Mouse (Mus musculus) forebrain, embryonic 15.5 days (tissue): ENCODE data around the gene Izumo2. TPM values are rescaled to one million over a fixed set of nuclear protein-coding genes. Genes with fewer than 3 reads are reported as not detected.

ENCODE experiments used
- ATAC-seq: fragments of 200-750 bp; cut with Nextera tagmentation; replicated peaks from 2 replicates; pipeline ENCODE4 v1.8.0; 2017; ENCODE audit warnings: mild to moderate bottlenecking, moderate TSS enrichment, moderate library complexity
- H3K27ac ChIP-seq: fragments of 300-500 bp; sonication (generic); replicated peaks from 2 replicates; pipeline ENCODE4 v1.5.1; 2015; ENCODE audit warnings: mild to moderate bottlenecking, inconsistent platforms
- H3K27me3 ChIP-seq: fragments of 300-500 bp; sonication (generic); 2 replicates; pipeline ENCODE4 v1.6.1; 2015; ENCODE audit warnings: inconsistent platforms
- H3K36me3 ChIP-seq: fragments of 300-500 bp; sonication (generic); 2 replicates; pipeline ENCODE4 v1.6.1; 2015; ENCODE audit warnings: mild to moderate bottlenecking, inconsistent platforms
- H3K4me1 ChIP-seq: fragments of 300-500 bp; sonication (generic); 2 replicates; pipeline ENCODE4 v1.6.1; 2015; ENCODE audit warnings: inconsistent platforms
- H3K4me2 ChIP-seq: fragments of 300-500 bp; sonication (generic); replicated peaks from 2 replicates; pipeline ENCODE4 v1.6.1; 2015; ENCODE audit warnings: mild to moderate bottlenecking, inconsistent platforms
- H3K4me3 ChIP-seq: fragments of 300-500 bp; sonication (generic); 2 replicates; pipeline ENCODE4 v1.5.1; 2015; ENCODE audit warnings: mild to moderate bottlenecking, inconsistent platforms
- H3K9ac ChIP-seq: fragments of 300-500 bp; sonication (generic); replicated peaks from 2 replicates; pipeline ENCODE4 v1.6.1; 2015; ENCODE audit warnings: mild to moderate bottlenecking, inconsistent platforms
- H3K9me3 ChIP-seq: fragments of 300-500 bp; sonication (generic); 2 replicates; pipeline ENCODE4 v1.6.1; 2016; ENCODE audit warnings: inconsistent platforms
- WGBS: fragments of 180-500 bp; shearing (Covaris S2); methylation state at CpG from one replicate; pipeline ENCODE4 v1.1.7; 2015; ENCODE audit warnings: mixed read lengths; 5-methylcytosine and 5-hydroxymethylcytosine counted together
- polyA plus RNA-seq: library from polyadenylated mRNA; unstranded; fragments of >200 nt; fragmentation: Nextera tagmentation; extraction: Ambion mirVana; gene quantifications from 2 replicates; pipeline ENCODE4 v1.2.1, GENCODE M21; 2015

Gene Izumo2
- polyA plus RNA-seq, result not detected in 2 replicates

GRCm38 (mm10) chr7:44708574-44708973 lies at the start of gene Izumo2:
Gene Izumo2, plus strand, starts transcription at chr7:44708742.
- Histone ChIP-seq H3K27me3 (no peaks in the 10 kb centered on the region), H3K4me1 (no peaks in the 10 kb centered on the region), H3K4me3 (no peak within 1 kb of the TSS), H3K9ac (no peak within 1 kb of the TSS), H3K4me2 (no peak within 1 kb of the TSS), H3K36me3 (no peaks in the 10 kb centered on the region), H3K27ac (no peak within 1 kb of the TSS), H3K9me3 (no peaks in the 10 kb centered on the region)
- ATAC-seq, result no peak
- WGBS, result 72% methylated on average over 14 of the region's 14 CpGs

- H3K27me3 ChIP-seq, result no peaks in the 10 kb centered on the region
- no peak for ATAC-seq
- 71% methylated on average over 5 of the region's 5 CpGs for WGBS
- H3K4me1 ChIP-seq, result no peaks in the 10 kb centered on the region
- no peak overlapping the region for H3K27ac ChIP-seq
- H3K9me3 ChIP-seq, result no peaks in the 10 kb centered on the region
- H3K9ac ChIP-seq, result no peak overlapping the region
- H3K36me3 ChIP-seq, result no peaks in the 10 kb centered on the region
- H3K4me2 ChIP-seq, result no peak overlapping the region
- H3K4me3 ChIP-seq, result no peak overlapping the region
Measured at GRCm38 (mm10) chr7:44661219-44661618, 47.3 kb upstream of the Izumo2 start.

- H3K27me3 ChIP-seq, result no peaks in the 10 kb centered on the region
- H3K27ac ChIP-seq, result no peak overlapping the region
- no peak overlapping the region for H3K9ac ChIP-seq
- no peaks in the 10 kb centered on the region for H3K36me3 ChIP-seq
- WGBS, result 10% methylated on average over 8 of the region's 8 CpGs
- H3K4me3 ChIP-seq, result no peak overlapping the region
- no peak overlapping the region for H3K4me2 ChIP-seq
- no peak for ATAC-seq
- H3K4me1 ChIP-seq, result no peaks in the 10 kb centered on the region
- H3K9me3 ChIP-seq, result no peaks in the 10 kb centered on the region
Measured at GRCm38 (mm10) chr7:44662168-44662567, 46.4 kb upstream of the Izumo2 start.

GRCm38 (mm10) chr7:44662569-44662968 lies 46.0 kb upstream of the Izumo2 start:
- H3K4me2 ChIP-seq, result no peak overlapping the region
- no peak for ATAC-seq
- no peaks in the 10 kb centered on the region for H3K4me1 ChIP-seq
- no peaks in the 10 kb centered on the region for H3K27me3 ChIP-seq
- H3K9ac ChIP-seq, result no peak overlapping the region
- no peaks in the 10 kb centered on the region for H3K36me3 ChIP-seq
- H3K9me3 ChIP-seq, result no peaks in the 10 kb centered on the region
- WGBS, result 6% methylated on average over 3 of the region's 3 CpGs
- no peak overlapping the region for H3K27ac ChIP-seq
- H3K4me3 ChIP-seq, result no peak overlapping the region

GRCm38 (mm10) chr7:44663546-44663945 lies 45.0 kb upstream of the Izumo2 start:
- H3K36me3 ChIP-seq, result no peaks in the 10 kb centered on the region
- no peak overlapping the region for H3K4me2 ChIP-seq
- peaks cover 3% of the 10 kb centered on the region; the same call in 1 of the 2 replicates for H3K27me3 ChIP-seq
- no peaks in the 10 kb centered on the region for H3K4me1 ChIP-seq
- no peak for ATAC-seq
- no peak overlapping the region for H3K27ac ChIP-seq
- H3K9me3 ChIP-seq, result no peaks in the 10 kb centered on the region
- 88% methylated on average over 5 of the region's 5 CpGs for WGBS
- no peak overlapping the region for H3K4me3 ChIP-seq
- H3K9ac ChIP-seq, result no peak overlapping the region

GRCm38 (mm10) chr7:44664731-44665130 lies 43.8 kb upstream of the Izumo2 start:
- peaks cover 8% of the 10 kb centered on the region; the same call in 1 of the 2 replicates for H3K27me3 ChIP-seq
- no peaks in the 10 kb centered on the region for H3K9me3 ChIP-seq
- no peak overlapping the region for H3K4me3 ChIP-seq
- no peak overlapping the region for H3K27ac ChIP-seq
- H3K4me2 ChIP-seq, result no peak overlapping the region
- no peaks in the 10 kb centered on the region for H3K36me3 ChIP-seq
- no peaks in the 10 kb centered on the region for H3K4me1 ChIP-seq
- WGBS, result 46% methylated on average over 11 of the region's 11 CpGs
- no peak for ATAC-seq
- no peak overlapping the region for H3K9ac ChIP-seq

GRCm38 (mm10) chr7:44666462-44666861 lies 42.1 kb upstream of the Izumo2 start:
- Histone ChIP-seq H3K27me3 (peaks cover 10% of the 10 kb centered on the region; the same call in 1 of the 2 replicates), H3K4me1 (peaks cover 11% of the 10 kb centered on the region), H3K9me3 (no peaks in the 10 kb centered on the region), H3K9ac (no peak overlapping the region), H3K27ac (no peak overlapping the region), H3K36me3 (no peaks in the 10 kb centered on the region), H3K4me3 (no peak overlapping the region), H3K4me2 (no peak overlapping the region)
- 86% methylated on average over 2 of the region's 2 CpGs for WGBS
- ATAC-seq, result no peak

GRCm38 (mm10) chr7:44667996-44668738 lies 40.4 kb upstream of the Izumo2 start:
- H3K27me3 ChIP-seq, result peaks cover 10% of the 10 kb centered on the region; the same call in 1 of the 2 replicates
- no peak overlapping the region for H3K27ac ChIP-seq
- peaks cover 12% of the 10 kb centered on the region for H3K4me1 ChIP-seq
- no peak overlapping the region for H3K4me3 ChIP-seq
- ATAC-seq, result no peak
- no peak overlapping the region for H3K9ac ChIP-seq
- H3K9me3 ChIP-seq, result no peaks in the 10 kb centered on the region
- H3K36me3 ChIP-seq, result no peaks in the 10 kb centered on the region
- H3K4me2 ChIP-seq, result no peak overlapping the region
- 77% methylated on average over 13 of the region's 13 CpGs for WGBS

- H3K9me3 ChIP-seq, result no peaks in the 10 kb centered on the region
- H3K4me1 ChIP-seq, result peaks cover 12% of the 10 kb centered on the region
- no peak overlapping the region for H3K4me3 ChIP-seq
- no peak overlapping the region for H3K27ac ChIP-seq
- no peaks in the 10 kb centered on the region for H3K36me3 ChIP-seq
- ATAC-seq, result no peak
- 15% methylated on average over 21 of the region's 21 CpGs for WGBS
- H3K9ac ChIP-seq, result no peak overlapping the region
- H3K27me3 ChIP-seq, result peaks cover 10% of the 10 kb centered on the region; the same call in 1 of the 2 replicates
- no peak overlapping the region for H3K4me2 ChIP-seq
Measured at GRCm38 (mm10) chr7:44669103-44669502, 39.4 kb upstream of the Izumo2 start.

- peak within 1 kb of the TSS; percentile 41 for H3K4me2 ChIP-seq
- peaks cover 10% of the 10 kb centered on the region; the same call in 1 of the 2 replicates for H3K27me3 ChIP-seq
- WGBS, result under 1% methylated on average over 23 of the region's 23 CpGs
- H3K27ac ChIP-seq, result no peak within 1 kb of the TSS
- H3K9ac ChIP-seq, result peak within 1 kb of the TSS; percentile 5; the same call in 1 of the 2 replicates
- H3K9me3 ChIP-seq, result no peaks in the 10 kb centered on the region
- no peaks in the 10 kb centered on the region for H3K36me3 ChIP-seq
- peak; percentile 96 for ATAC-seq
- peak within 1 kb of the TSS; percentile 29 for H3K4me3 ChIP-seq
- H3K4me1 ChIP-seq, result peaks cover 12% of the 10 kb centered on the region
Measured at GRCm38 (mm10) chr7:44670803-44671202, 37.7 kb upstream of the Izumo2 start, which contains the start of gene Myh14. Gene Myh14, minus strand, starts transcription at chr7:44670843.

- no peak overlapping the region for H3K27ac ChIP-seq
- H3K27me3 ChIP-seq, result peaks cover 10% of the 10 kb centered on the region; the same call in 1 of the 2 replicates
- H3K36me3 ChIP-seq, result no peaks in the 10 kb centered on the region
- peaks cover 12% of the 10 kb centered on the region for H3K4me1 ChIP-seq
- no peak overlapping the region for H3K9ac ChIP-seq
- H3K4me3 ChIP-seq, result no peak overlapping the region
- no peaks in the 10 kb centered on the region for H3K9me3 ChIP-seq
- no peak for ATAC-seq
- 79% methylated on average over 5 of the region's 5 CpGs for WGBS
- H3K4me2 ChIP-seq, result no peak overlapping the region
Measured at GRCm38 (mm10) chr7:44672193-44672592, 36.3 kb upstream of the Izumo2 start.

GRCm38 (mm10) chr7:44674511-44674910 lies 34.0 kb upstream of the Izumo2 start:
- no peak overlapping the region for H3K27ac ChIP-seq
- no peak for ATAC-seq
- H3K27me3 ChIP-seq, result 0 out of 2 replicates have a peak, but pooled peaks cover 2% of the 10 kb centered on the region
- no peak overlapping the region for H3K4me3 ChIP-seq
- 79% methylated on average over 4 of the region's 4 CpGs for WGBS
- H3K4me2 ChIP-seq, result no peak overlapping the region
- H3K36me3 ChIP-seq, result no peaks in the 10 kb centered on the region
- H3K9me3 ChIP-seq, result no peaks in the 10 kb centered on the region
- H3K4me1 ChIP-seq, result peaks cover 12% of the 10 kb centered on the region
- no peak overlapping the region for H3K9ac ChIP-seq
